Mouse (Mus musculus): Measurements from ENCODE around the gene Gmds.

Gene Gmds

DNA sequence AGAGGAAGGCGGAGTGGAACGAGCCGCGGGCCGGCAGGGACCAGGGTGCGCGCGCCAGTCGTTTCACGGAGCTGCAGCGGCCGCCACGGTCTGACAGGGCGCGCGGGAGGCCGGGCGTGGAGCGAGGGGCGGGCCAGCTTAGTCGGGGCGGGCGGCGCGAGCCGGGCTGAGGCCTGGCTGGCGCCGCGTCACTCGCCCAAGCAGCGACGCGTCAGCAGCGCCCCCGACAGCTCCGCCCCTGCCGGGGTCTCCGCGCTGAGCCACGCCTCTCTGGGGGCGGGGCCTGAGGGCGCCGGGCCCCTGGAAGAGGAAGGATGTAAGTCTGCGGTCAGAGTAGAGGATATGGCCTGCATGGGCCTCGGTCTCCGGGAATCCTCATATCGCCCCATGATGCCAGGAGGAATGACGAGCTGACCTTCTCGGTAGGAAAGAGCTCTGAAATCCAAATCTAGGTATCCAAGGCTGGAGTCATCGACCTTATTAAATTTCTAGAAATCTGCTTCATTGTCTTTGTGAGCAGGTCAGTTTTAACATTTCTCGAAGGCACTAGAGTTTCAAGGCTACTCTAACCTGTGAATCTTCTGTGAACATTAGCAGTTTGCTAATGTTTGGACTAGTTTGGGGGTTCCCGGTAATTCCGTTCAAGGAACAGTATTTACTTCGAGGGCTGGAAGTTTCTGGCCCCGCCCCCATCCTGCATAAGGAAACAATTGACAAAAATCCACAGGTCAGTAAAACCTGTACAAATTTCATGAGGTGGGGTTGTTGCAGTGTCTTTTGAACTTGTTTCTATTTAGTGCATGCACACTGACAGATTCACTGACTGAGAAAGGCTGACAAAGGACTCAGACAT lies at the start of gene Gmds:
Gene Gmds (minus strand): TSS at position 228 of the 853 bp plus-strand sequence.
- peak; percentile 91 to 96 for DNase-seq

DNA sequence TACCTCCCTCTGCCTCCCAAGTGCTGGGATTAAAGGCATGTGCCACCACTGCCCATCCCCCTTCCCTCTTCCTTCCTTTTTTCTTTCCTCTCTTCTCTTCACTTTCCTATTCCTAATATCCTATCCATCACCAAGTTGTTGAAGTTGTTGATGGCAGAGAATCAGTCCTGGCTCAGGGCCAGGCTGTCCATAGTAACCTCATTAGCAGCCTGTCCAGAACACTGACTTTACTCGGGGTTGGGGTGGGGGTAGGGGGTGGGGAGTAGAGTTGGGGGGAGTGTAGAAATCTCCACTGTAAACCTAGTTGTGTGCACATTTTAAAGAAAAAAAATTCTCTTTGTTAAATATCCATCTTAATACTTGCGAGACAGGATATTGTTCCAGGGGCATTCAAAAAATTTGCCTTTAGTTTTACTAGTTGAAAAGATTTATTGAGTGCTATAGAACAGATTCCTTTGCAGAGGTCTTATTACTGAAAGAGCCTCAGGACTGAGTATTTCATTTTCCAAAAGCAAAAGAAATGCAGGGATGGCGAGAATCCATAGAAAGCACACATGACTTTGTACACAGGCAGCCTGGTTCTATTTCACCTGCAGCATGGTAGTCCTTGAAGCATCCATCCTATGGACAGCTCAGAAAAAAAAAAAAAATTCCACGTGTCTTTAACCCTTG lies 47.0 kb upstream of the Gmds start:
- no peak for DNase-seq

DNA sequence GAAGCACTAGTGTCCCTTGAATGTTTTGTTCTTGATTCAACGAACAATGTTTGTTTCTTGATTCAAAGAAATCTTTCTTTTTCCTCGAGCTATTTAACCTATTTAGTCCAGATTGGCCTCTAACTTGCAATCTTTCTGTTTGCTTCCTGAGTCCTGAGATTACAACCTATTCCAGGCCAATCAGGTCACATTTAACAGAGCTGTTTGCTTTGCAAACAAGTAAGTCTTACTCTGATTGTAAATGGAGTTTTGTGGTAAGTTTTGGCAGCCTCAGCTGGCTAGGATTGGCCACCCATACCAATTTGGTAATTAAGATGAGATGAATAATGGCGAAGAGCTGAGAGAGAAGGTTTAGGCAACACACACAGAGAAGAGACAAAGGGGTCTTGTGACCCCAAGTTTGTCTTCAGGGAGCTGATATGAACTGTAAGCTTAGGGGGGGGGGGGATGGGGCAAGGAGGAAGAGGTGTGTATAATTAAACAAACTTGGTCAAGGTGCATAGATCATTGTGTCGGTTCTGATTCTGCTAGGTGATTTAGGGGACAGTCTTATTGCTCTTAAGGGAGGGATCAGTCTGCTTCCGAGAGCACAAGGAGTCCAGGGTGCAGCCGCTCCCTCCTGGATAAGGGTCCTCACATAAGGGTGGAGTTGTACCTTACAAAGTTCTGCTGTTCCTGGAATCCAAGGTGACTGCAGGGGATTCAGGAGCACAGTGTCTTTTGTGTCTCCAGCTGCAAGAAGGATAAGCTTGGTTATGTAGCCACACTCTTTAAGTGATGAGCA lies 43.9 kb upstream of the Gmds start:
- no peak for DNase-seq

DNA sequence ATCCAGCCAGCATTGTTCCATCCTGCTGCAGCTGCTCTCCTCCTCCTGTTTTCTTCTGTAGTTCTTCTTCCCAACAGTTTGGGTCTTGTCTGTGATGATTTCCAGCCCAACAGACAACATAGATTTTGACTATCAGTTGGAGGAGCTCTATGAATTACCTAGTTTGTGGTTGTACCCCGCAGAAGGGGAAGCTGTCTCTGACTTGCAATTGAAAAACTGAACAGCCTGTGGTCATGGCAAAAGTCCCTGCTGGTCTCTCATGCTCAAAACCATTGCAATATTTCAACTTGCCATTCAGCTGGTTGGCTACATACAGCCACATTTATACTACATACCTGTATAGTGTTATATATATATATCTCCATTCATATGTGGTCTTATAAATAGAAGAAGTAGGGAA lies 40.1 kb upstream of the Gmds start:
- DNase-seq = no peak

DNA sequence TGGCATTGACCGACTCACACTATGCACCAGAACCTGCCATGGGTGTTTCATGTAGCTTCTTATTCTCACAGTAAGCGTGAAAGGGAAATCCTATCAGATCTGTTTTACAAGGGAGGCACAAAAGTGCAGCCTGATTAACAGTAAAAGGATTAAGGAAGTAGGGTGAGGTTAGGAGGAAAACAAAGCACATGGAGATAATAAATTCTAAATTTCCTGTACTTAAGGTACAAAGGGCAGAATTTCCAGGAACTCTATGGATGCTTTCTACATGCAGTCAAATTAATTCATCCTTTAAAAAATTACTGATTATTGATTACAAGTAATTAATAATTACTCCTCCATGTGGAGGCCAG lies 34.0 kb upstream of the Gmds start:
- DNase-seq = no peak

DNA sequence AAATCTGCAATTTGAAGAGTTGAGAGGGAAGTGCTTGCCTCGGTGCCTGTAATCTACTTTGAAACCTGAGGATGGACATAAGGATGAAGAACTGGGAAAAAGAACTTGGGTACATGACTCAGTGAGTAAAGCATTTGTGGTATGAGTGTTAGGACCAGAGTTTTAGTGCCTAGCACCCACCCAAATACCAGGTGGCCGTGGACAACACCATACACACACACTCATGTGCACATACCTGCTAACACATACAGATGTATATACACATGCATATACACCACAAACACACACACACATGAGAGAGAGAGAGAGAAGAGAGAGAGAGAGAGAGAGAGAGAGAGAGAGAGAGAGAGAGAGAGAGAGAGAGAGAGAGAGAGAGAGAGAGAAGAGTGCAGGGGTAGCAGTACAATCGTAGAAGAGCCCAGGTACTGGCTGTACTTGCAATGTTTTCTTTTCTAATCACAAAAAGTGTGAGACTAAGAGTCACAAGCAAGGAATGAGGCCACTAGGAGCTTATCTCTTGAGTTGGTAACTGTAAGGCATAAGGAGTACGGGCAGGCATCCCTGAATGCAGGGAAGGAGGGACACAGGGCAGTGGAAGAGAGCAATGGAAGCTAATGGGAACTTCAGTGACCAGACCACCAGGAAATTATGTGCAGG lies 33.5 kb upstream of the Gmds start:
- no peak for DNase-seq

DNA sequence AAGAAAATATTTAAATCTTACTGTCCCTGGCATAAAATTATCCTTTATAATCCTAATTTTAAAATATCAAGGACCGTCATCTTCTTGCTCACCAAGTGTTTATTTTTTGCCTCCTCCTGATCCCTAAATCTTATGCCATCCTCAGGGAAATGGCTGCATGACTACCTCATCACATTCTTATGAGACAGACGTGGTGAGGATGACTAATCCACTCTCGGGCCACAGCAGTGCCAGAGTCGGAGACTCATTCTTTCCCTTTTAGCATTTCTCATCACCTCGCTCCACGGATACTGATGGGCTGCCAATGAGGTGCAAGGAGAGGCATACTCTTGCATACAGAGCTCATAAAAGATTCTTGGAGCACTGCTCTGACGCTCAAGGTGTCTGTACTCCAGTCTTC lies 32.2 kb upstream of the Gmds start:
- DNase-seq = no peak

DNA sequence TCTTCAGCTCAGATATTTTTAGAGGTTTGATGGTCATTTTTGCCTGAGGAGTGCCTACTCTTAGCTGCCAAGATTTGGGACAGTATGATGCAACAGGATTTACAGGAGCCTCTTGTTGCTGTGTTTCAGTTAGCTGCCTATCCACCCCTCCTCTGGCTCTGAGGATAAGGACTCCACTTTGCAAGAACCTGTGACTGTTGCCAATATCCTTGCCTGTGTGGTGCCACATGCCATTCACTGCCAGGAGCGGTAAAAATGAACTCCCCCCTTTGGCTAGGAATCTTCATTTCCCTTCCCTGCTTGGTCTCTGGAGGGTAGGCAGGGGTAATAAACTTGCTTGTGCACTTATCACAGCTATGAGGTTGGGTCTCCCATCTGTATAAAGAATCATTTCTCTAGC lies 31.6 kb upstream of the Gmds start:
- no peak for DNase-seq

DNA sequence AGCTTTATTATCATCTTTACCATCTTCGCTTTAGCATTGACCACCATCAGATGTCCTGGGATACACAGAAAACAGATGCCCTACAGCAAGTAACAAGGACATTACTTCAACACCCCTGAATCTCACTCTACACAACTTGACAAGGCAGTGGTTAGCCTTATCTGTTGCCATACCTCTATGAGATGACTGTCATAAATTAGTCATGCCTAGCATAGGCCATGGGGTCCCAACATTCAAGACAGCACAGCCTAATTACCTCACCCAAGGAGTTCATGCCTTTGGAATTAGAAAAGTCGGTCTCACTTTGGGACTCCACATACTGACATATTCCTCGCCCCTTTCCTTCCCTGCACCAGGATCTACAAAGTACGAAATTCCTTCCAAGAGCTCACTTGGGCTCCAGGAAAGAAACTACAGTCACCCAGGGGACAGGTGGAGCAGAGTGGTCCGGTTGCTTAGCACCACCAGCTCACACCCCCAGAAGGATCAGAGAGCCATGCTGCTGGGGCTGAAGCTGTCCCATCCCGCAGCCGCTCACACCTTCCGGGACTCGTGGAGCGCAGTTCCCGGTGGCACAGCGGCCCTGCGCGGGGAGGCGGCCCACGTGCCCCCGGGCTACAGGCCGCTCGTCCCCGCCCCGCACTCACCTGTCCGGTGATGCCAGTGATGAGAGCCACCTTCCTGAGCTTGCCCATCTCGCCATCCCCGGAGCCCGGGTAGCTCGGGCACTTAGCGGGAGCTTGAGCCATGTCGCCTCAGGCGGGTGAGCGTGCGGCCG lies 616 bp downstream of the Gmds start:
- no peak for DNase-seq

DNA sequence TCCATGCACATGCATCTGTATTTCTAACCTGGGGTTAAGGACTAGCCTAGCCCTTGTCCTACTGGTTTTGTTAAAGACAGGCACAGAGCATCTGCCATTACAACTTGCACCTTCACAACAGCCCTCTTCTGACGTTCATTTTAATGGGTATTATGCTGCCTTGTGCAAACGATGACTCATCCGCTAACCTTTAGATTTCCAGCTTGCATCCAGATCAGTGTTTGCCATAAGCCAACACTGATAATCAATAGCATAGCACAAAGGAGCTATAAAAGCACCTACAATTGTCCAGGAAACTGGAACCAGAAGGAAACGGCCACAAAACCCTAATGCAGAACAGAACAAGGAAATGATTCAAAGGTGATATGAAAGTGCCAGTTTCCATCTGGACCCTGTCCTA lies 20.2 kb downstream of the Gmds start:
- DNase-seq = no peak

DNA sequence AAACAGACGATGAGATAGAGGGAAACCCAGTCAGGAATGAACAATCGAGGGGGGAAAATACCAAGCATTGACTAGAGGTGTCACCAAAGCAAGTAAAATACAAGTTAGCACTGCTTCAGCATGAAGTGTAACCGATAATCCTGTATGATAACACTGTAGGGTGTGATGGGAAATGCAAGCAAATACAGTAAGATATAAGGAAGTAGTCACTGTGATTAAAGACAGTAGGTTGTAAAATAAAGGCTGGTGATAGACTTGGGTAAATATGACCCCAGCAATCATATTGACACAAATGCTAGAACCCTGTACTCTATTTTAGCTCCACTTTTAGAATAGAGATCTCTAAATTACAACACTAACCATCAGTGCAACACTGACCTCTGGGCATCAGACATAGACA lies 21.2 kb downstream of the Gmds start:
- DNase-seq = no peak

DNA sequence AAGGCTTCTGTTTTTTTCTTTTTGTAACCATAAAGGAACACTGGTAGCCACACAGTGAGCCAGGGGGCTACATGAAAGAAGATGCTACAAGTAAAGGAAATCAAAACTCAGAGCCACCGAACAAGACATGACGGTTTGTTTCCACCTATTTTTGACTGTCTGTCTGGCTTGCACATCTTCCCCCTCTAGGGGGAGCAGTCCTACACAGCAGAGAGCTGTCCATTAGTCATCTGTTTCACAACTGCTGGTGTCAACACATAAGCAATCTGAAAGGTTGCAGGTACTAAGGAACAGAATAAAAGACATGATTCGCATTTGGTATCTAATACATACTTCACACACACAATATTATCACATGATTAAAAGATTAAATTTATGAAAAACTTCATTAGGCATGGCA lies 25.9 kb downstream of the Gmds start:
- peak; percentile 23 to 49 for DNase-seq

DNA sequence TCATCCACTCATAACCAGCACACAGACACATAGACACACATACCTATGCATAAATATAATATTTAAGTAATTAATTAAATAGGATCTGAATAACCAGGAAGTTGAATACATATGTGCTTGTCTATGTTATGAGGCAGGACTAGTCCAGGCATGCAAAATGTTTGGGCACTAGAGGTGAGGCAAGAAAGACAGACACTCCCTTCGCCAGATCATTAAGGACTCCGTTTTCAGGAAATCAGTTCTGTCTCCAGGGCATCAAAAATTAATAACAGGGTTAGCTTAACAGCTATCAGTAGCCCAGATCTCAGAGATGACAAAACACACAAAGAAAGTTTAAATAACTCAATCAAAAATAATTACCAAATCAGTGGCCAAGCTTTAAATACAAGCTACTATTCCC lies 27.1 kb downstream of the Gmds start:
- no peak for DNase-seq

DNA sequence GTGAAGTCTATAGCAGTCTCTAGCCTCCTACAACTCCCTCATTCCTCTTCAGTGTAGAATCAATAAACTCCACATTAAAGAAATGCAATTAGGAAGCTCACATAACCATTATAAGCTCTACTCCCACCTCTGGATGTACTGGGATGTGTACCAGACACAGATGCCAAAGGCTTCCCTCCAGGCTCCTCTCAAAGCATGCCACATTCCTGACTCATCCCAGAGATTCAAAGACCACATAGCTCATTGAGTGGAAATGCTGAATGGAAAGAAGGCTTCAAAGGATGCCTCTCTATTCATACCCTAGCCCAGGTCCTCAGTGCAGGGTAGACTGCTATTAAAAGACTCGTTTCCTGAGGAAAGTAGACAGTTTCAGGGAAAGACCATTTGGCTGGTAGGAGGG lies 40.1 kb downstream of the Gmds start:
- DNase-seq = no peak

DNA sequence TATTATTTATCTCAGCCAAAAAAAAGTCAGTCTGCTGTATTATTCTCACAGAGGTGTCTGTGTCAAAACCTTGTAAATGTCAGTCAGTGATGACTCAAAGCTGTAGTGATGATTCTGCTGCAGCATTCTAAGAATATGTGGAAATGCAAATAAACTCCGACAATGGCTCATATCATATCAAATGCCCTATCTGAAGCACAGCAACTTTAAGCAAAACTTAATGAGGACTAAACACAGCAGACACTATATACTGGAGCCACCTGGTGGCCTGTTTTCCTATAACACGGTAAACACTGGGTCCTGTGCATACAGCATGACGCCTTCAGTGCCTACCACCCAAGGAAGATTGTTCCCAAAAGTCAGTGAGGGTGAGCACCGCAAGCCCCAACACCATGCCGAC lies 41.1 kb downstream of the Gmds start:
- DNase-seq = peak in 1 of 2 experiments; percentile 46

DNA sequence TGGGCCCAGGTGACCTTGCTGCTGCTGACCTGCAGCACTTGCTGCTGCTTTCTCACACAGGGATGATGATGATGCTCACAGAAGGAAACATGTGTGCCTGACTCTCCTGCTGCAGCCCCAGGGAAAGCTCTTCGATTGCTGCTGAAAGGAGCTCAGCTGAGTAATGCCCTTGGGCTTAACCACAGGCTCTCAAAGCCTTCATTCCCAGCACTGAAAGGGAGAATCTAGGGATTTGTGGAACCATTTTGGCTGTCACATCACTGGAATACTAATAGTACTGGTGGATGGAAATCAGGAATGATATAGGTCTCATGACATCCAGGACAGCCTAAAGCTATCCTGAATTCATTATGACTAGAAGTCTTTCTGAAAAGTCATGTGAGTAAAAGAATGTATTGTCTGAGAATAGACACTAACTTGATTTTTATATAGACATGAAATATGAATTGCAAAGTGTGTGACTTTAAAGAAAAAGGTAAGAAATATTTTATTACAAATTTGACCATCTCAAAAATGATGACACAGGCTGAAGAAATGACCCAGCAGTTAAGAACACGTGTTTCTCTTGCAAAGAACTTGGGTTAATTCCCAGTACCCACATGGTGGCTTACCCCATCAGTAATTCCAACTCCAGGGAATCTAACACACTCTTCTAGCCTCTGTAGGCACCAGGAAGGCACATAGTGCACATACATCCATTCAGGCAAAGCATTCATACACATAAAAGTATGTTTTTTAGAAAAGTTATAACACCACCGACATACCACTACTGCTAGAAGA lies 43.9 kb downstream of the Gmds start:
- DNase-seq = no peak

DNA sequence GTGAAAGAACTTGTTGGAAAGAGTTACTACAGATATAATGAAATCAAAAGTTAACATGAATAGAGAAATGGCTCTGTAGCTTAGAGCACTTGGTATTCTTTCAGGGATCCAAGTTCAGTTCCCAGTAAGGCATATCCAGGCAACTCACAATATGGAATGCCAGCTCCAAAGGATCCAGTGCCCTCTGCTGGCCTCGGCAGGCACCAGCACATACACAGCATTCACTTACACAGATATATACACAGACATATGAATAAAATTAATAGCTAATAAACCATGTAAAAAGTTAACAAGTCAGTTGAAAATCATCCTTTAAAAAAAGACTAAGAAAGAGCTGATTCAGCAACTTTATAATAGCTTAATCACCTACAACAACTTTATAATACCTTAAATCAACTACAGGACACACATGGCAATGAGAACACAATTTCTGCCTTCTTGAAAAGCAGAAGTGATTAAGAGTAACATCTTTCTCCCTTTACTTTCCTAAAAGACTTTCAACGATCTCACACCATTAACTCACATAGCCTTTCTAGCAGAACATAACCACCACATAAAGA lies 65.5 kb downstream of the Gmds start:
- no peak for DNase-seq

DNA sequence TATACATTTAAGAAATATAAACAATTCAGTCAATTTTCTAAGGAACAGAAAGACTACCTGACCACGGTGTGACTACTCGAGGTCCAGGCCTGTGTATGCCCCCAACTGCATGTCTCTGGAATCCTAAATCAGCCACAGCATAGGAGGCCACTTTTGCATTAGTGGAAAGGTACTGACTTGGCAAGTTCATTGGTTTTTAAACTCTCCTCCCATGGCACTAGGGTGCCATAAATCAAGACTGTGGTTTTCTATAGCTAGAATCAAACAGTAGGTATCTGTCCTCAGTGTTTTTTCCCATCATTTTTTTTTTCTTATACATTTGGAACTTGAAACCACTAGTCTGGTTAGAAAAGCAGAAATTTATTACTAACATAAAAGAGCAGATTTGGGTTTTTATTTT lies 68.8 kb downstream of the Gmds start:
- no peak for DNase-seq

DNA sequence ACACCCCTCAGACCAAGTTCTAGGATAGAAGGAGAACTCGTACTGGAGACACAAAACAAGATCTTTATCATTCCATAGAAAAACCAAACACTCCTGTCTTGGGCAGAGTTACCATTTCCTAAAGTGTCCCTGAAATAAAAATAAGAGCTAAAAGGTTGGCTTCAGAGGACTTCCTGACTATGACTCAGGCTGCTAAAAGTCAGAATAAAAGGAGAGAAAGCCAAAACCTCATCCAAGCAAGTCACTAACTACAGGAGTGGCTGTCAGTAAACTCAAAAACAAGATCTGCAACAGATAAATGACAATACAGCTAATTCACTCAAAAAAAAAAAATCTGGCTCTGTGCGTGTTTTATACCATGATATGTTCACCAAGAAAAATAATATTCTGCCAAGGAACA lies 69.3 kb downstream of the Gmds start:
- no peak for DNase-seq

DNA sequence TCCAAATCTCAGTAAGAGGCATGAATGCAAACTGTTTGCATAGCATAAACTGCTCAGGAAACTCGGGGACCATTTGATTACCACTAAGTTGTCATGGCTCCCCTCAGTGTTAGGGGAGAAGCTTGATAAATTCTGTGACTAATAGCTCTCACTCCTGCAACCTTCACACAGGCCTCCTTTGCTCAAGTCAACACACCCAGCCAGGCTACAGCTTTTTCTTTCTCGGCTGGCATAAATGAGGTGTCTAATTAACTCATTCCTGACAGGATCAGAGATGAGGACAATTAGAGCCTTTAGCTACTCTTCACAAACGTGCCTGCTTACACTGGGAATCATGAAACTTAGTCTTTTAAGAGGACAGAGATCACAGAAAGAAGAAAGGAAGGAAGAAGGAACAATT lies 70.3 kb downstream of the Gmds start:
- no peak for DNase-seq

DNA sequence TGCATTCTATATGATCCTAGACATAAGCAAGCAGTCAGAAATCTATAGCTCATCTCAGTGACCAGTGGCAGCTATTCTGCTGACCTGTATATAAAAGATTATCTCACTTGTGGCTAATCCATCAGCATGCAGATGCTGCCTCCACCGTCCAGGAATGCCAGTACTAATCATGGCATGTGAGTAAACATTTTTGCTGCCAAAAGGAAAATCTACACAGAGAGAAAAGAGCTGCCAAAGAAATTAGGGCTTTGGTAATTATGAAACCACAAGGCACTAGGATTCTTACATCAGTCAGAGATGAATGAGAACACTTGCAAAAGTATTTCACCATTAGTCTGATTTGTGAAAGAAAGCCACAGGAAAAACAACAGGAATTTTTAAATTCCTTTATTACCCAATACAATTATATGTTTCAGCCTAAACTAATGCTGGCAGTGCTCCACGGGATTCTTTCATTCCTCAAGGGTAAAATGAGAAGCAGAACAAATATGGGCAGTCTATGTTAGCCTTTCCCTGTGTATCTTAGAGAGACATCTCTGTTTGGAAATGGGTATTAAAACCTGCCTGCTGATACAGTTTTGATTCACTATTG lies 71.3 kb downstream of the Gmds start:
- DNase-seq = no peak
